Mouse (Mus musculus) heart, adult 2 months (tissue): Measurements from ENCODE around the gene Alox12.

Source experiments
- CTCF ChIP-seq: fragments of 200-600 bp; IDR thresholded peaks from 2 replicates; pipeline ENCODE4 v1.8.1; 2022; ENCODE audit warnings: antibody characterized with exemption, mild to moderate bottlenecking, moderate library complexity
- POLR2A ChIP-seq: fragments of 200-500 bp; IDR thresholded peaks from 2 replicates; pipeline ENCODE4 v1.6.1; 2011; ENCODE audit warnings: mild to moderate bottlenecking, low read depth, low read length, control low read depth; ENCODE audit not compliant: insufficient read depth

GRCm38 (mm10) chr11:70284757-70285156 is 29.6 kb upstream of the Alox12 start:
- TF ChIP-seq CTCF (no peak), POLR2A (no peak)
